Mouse (Mus musculus): ENCODE results near the gene Arf5. TPM values are rescaled to one million over a fixed set of nuclear protein-coding genes. Genes with fewer than 3 reads are reported as not detected.
A peak's percentile ranks its signal among the peaks of the same experiment; 100 is the strongest.

Gene Arf5
- polyA plus RNA-seq, 1 experiment from 2014 or later = 276 TPM

DNA sequence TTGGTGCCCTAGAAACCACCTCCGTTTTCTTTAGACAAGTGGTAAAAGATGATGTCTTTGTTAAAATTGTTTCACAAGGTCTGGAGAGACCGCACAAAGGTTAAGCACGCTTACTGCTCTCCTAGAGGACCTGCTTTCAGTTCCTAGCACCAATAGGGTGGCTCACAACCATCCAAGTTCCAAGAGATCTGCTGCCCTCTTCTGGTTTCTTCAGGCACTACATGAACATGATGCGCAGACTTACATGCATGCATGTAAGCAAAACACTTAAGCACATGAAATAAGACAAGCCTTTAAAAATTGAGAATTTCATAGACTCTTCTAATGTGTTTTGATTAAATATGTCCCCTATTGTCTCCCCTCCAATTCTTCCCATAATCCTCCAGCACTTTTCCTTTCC lies 23.6 kb upstream of the Arf5 start:
- Histone ChIP-seq H3K9ac (ENCODE audit: low read length) (no peak overlapping the region), H3K27me3 (replicated peaks; ENCODE audit: control insufficient read depth, insufficient read depth, low read length) (peaks cover 35% of the 10 kb centered on the region), H3K4me2 (ENCODE audit: low read length) (no peak overlapping the region), H3K36me3 (ENCODE audit: control insufficient read depth, insufficient read depth, low read length) (no peaks in the 10 kb centered on the region), H3K4me3 (ENCODE audit: low read depth, low read length) (no peak overlapping the region), H3K27ac (ENCODE audit: low read depth) (no peak overlapping the region), H3K9me3 (ENCODE audit: control insufficient read depth, low read length) (peaks cover 7% of the 10 kb centered on the region; the same call in 1 of the 2 replicates), H3K4me1 (replicated peaks; ENCODE audit: control insufficient read depth, insufficient read depth, low read length) (no peaks in the 10 kb centered on the region)
- ATAC-seq (replicated peaks; ENCODE audit: low FRiP score, low TSS enrichment, low read depth) (no peak), DNase-seq (ENCODE audit: low spot score) (no peak)
- WGBS = 88% methylated on average over 4 of the region's 4 CpGs

GRCm38 (mm10) chr6:28410053-28410452 lies 13.3 kb upstream of the Arf5 start:
- Histone ChIP-seq H3K4me1 (replicated peaks; ENCODE audit: control insufficient read depth, insufficient read depth, low read length) (no peaks in the 10 kb centered on the region), H3K27me3 (replicated peaks; ENCODE audit: control insufficient read depth, insufficient read depth, low read length) (no peaks in the 10 kb centered on the region), H3K36me3 (ENCODE audit: control insufficient read depth, insufficient read depth, low read length) (peaks cover 3% of the 10 kb centered on the region; the same call in 1 of the 2 replicates), H3K4me3 (ENCODE audit: low read depth, low read length) (no peak overlapping the region), H3K4me2 (ENCODE audit: low read length) (no peak overlapping the region), H3K27ac (ENCODE audit: low read depth) (no peak overlapping the region), H3K9me3 (ENCODE audit: control insufficient read depth, low read length) (no peaks in the 10 kb centered on the region), H3K9ac (ENCODE audit: low read length) (no peak overlapping the region)
- no peak for ATAC-seq (replicated peaks; ENCODE audit: low FRiP score, low TSS enrichment, low read depth)
- DNase-seq (ENCODE audit: low spot score) = no peak
- WGBS = 76% methylated on average over 9 of the region's 9 CpGs

DNA sequence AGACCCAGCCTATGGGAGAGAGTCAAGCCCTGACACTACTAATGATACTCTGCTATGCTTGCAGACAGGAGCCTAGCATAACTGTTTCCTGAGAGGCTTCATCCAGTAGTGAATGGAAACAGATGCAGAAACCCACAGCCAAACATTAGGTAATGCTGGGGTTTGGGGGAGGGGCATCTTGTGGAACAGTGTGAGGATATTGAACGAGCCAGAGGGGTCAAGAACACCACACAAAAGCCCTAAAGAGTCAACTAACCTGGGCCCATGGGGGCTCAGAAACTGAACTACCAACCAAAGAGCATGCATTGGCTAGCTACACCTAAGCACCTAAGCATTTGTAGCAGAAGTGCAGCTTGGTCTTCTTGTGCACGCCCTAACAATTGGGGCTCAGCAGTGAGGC lies 12.1 kb upstream of the Arf5 start:
- H3K4me1 ChIP-seq (replicated peaks; ENCODE audit: control insufficient read depth, insufficient read depth, low read length) = no peaks in the 10 kb centered on the region
- H3K9ac ChIP-seq (ENCODE audit: low read length) = no peak overlapping the region
- WGBS = 73% methylated on average over 2 of the region's 2 CpGs
- no peak for ATAC-seq (replicated peaks; ENCODE audit: low FRiP score, low TSS enrichment, low read depth)
- H3K27me3 ChIP-seq (replicated peaks; ENCODE audit: control insufficient read depth, insufficient read depth, low read length) = no peaks in the 10 kb centered on the region
- DNase-seq (ENCODE audit: low spot score) = no peak
- peaks cover 11% of the 10 kb centered on the region for H3K36me3 ChIP-seq (ENCODE audit: control insufficient read depth, insufficient read depth, low read length)
- H3K9me3 ChIP-seq (ENCODE audit: control insufficient read depth, low read length) = no peaks in the 10 kb centered on the region
- H3K4me2 ChIP-seq (ENCODE audit: low read length) = no peak overlapping the region
- no peak overlapping the region for H3K4me3 ChIP-seq (ENCODE audit: low read depth, low read length)
- no peak overlapping the region for H3K27ac ChIP-seq (ENCODE audit: low read depth)

- 79% methylated on average over 4 of the region's 4 CpGs for WGBS
- ATAC-seq (replicated peaks; ENCODE audit: low FRiP score, low TSS enrichment, low read depth) = no peak
- H3K9me3 ChIP-seq (ENCODE audit: control insufficient read depth, low read length) = no peaks in the 10 kb centered on the region
These were observed 6.4 kb upstream of the Arf5 start for GRCm38 (mm10) chr6:28416981-28417380.

GRCm38 (mm10) chr6:28418449-28418848 lies 4.9 kb upstream of the Arf5 start:
- Histone ChIP-seq H3K4me2 (ENCODE audit: low read length) (no peak overlapping the region), H3K36me3 (ENCODE audit: control insufficient read depth, insufficient read depth, low read length) (peaks cover 34% of the 10 kb centered on the region), H3K9me3 (ENCODE audit: control insufficient read depth, low read length) (no peaks in the 10 kb centered on the region), H3K27me3 (replicated peaks; ENCODE audit: control insufficient read depth, insufficient read depth, low read length) (no peaks in the 10 kb centered on the region), H3K4me1 (replicated peaks; ENCODE audit: control insufficient read depth, insufficient read depth, low read length) (peaks cover 20% of the 10 kb centered on the region), H3K4me3 (ENCODE audit: low read depth, low read length) (no peak overlapping the region), H3K9ac (ENCODE audit: low read length) (no peak overlapping the region), H3K27ac (ENCODE audit: low read depth) (no peak overlapping the region)
- 93% methylated on average over 14 of the region's 14 CpGs for WGBS
- DNase-seq (ENCODE audit: low spot score) (no peak), ATAC-seq (replicated peaks; ENCODE audit: low FRiP score, low TSS enrichment, low read depth) (no peak)

More at GRCm38 (mm10) chr6:28416981-28417380, 6.4 kb upstream of the Arf5 start:
- no peak for DNase-seq (ENCODE audit: low spot score)
- no peak overlapping the region for H3K4me2 ChIP-seq (ENCODE audit: low read length)
- no peaks in the 10 kb centered on the region for H3K27me3 ChIP-seq (replicated peaks; ENCODE audit: control insufficient read depth, insufficient read depth, low read length)
- H3K36me3 ChIP-seq (ENCODE audit: control insufficient read depth, insufficient read depth, low read length) = peaks cover 34% of the 10 kb centered on the region
- no peak overlapping the region for H3K9ac ChIP-seq (ENCODE audit: low read length)
- H3K27ac ChIP-seq (ENCODE audit: low read depth) = no peak overlapping the region
- peaks cover 18% of the 10 kb centered on the region for H3K4me1 ChIP-seq (replicated peaks; ENCODE audit: control insufficient read depth, insufficient read depth, low read length)
- no peak overlapping the region for H3K4me3 ChIP-seq (ENCODE audit: low read depth, low read length)

DNA sequence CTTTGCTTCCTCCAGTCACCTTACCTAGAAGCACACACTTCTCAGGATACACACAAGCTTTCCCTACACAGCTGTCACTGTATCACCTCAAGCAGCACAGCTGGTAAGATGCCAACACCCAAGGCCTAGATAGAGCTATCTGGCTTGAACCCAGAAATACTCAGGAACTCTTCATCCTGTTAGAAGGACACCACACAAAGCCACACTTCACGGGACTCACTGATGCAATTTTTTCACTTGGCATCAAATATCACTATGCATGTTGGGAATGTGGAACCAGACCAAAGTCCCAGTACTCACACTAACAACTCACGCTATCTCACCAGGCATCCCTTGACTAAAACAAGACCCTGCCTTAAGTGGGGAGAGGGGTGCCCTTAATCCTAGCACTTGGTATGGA lies 3.7 kb upstream of the Arf5 start:
- no peaks in the 10 kb centered on the region for H3K9me3 ChIP-seq (ENCODE audit: control insufficient read depth, low read length)
- no peaks in the 10 kb centered on the region for H3K27me3 ChIP-seq (replicated peaks; ENCODE audit: control insufficient read depth, insufficient read depth, low read length)
- peak overlapping the region; percentile 73; the same call in 1 of the 2 replicates for H3K4me2 ChIP-seq (ENCODE audit: low read length)
- DNase-seq (ENCODE audit: low spot score) (no peak), ATAC-seq (replicated peaks; ENCODE audit: low FRiP score, low TSS enrichment, low read depth) (no peak)
- no peak overlapping the region for H3K27ac ChIP-seq (ENCODE audit: low read depth)
- no peak overlapping the region for H3K4me3 ChIP-seq (ENCODE audit: low read depth, low read length)
- peaks cover 34% of the 10 kb centered on the region for H3K36me3 ChIP-seq (ENCODE audit: control insufficient read depth, insufficient read depth, low read length)
- WGBS = 84% methylated on average over 2 of the region's 2 CpGs
- H3K9ac ChIP-seq (ENCODE audit: low read length) = 0 out of 2 replicates have a peak overlapping the region, but pooled peaks have one; percentile 3
- peaks cover 26% of the 10 kb centered on the region for H3K4me1 ChIP-seq (replicated peaks; ENCODE audit: control insufficient read depth, insufficient read depth, low read length)

DNA sequence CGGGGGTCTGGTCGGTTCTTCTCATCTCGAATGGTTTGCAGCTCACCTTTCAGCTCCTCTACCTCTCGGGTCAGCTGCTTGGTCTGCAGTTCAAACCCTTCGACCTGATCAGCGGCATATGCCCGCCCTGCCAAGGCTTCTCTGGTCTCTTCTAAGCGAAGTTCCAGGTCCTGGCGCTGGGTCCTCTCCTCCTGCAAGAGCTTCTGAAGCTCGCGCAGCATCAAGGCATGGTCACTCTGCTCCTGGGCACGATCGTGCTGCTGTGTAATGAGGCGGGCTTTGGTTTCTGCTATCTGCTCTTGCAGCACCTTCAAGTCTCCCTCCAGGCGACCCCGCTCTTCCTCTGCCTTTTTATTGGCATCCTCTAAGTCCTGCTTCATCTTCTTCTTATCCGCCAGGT lies 3.0 kb upstream of the Arf5 start:
- 78% methylated on average over 17 of the region's 17 CpGs for WGBS

DNA sequence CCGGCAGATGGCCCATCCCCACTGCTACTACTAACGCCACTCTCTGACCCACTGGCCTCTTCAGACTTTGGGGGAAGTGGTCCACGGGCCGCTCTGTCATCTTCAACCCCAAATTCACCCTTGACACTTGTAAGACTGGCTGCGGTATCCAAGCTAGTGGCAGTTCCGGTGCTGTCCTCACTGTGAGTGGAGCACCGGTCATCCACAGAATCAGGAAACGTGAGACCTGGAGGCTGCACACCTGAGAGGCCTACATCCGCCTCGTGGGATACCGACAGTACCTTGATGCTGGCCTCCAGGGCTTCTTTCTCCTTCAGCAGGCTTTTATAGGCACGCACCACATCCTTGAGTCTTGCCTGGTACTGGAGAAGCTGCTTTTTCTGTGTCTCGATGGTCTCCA lies 2.5 kb upstream of the Arf5 start:
- peak overlapping the region; percentile 60; the same call in 1 of the 2 replicates for H3K27ac ChIP-seq (ENCODE audit: low read depth)
- H3K36me3 ChIP-seq (ENCODE audit: control insufficient read depth, insufficient read depth, low read length) = peaks cover 33% of the 10 kb centered on the region
- 20% methylated on average over 13 of the region's 13 CpGs for WGBS
- DNase-seq (ENCODE audit: low spot score) = peak; percentile 54
- peak overlapping the region; percentile 73 for H3K4me2 ChIP-seq (ENCODE audit: low read length)
- peak overlapping the region; percentile 68 for H3K9ac ChIP-seq (ENCODE audit: low read length)
- ATAC-seq (replicated peaks; ENCODE audit: low FRiP score, low TSS enrichment, low read depth) = no peak
- H3K9me3 ChIP-seq (ENCODE audit: control insufficient read depth, low read length) = no peaks in the 10 kb centered on the region
- H3K27me3 ChIP-seq (replicated peaks; ENCODE audit: control insufficient read depth, insufficient read depth, low read length) = no peaks in the 10 kb centered on the region
- H3K4me3 ChIP-seq (ENCODE audit: low read depth, low read length) = peak overlapping the region; percentile 74
- H3K4me1 ChIP-seq (replicated peaks; ENCODE audit: control insufficient read depth, insufficient read depth, low read length) = peaks cover 30% of the 10 kb centered on the region

More for the DNA sequence above, 3.0 kb upstream of the Arf5 start:
- Histone ChIP-seq H3K4me2 (ENCODE audit: low read length) (peak overlapping the region; percentile 73), H3K4me1 (replicated peaks; ENCODE audit: control insufficient read depth, insufficient read depth, low read length) (peaks cover 30% of the 10 kb centered on the region), H3K27me3 (replicated peaks; ENCODE audit: control insufficient read depth, insufficient read depth, low read length) (no peaks in the 10 kb centered on the region), H3K9ac (ENCODE audit: low read length) (no peak overlapping the region; the same call in 1 of the 2 replicates), H3K27ac (ENCODE audit: low read depth) (no peak overlapping the region), H3K9me3 (ENCODE audit: control insufficient read depth, low read length) (no peaks in the 10 kb centered on the region), H3K4me3 (ENCODE audit: low read depth, low read length) (peak overlapping the region; percentile 74), H3K36me3 (ENCODE audit: control insufficient read depth, insufficient read depth, low read length) (peaks cover 33% of the 10 kb centered on the region)
- DNase-seq (ENCODE audit: low spot score) = no peak
- ATAC-seq (replicated peaks; ENCODE audit: low FRiP score, low TSS enrichment, low read depth) = no peak

GRCm38 (mm10) chr6:28421469-28422000 lies 1.8 kb upstream of the Arf5 start:
- Histone ChIP-seq H3K4me1 (replicated peaks; ENCODE audit: control insufficient read depth, insufficient read depth, low read length) (peaks cover 30% of the 10 kb centered on the region), H3K9ac (ENCODE audit: low read length) (peak overlapping the region; percentile 68), H3K4me3 (ENCODE audit: low read depth, low read length) (peak overlapping the region; percentile 74), H3K36me3 (ENCODE audit: control insufficient read depth, insufficient read depth, low read length) (peaks cover 38% of the 10 kb centered on the region), H3K27ac (ENCODE audit: low read depth) (peak overlapping the region; percentile 60), H3K4me2 (ENCODE audit: low read length) (peak overlapping the region; percentile 73), H3K27me3 (replicated peaks; ENCODE audit: control insufficient read depth, insufficient read depth, low read length) (no peaks in the 10 kb centered on the region), H3K9me3 (ENCODE audit: control insufficient read depth, low read length) (no peaks in the 10 kb centered on the region)
- peak; percentile 90 for ATAC-seq (replicated peaks; ENCODE audit: low FRiP score, low TSS enrichment, low read depth)
- peak; percentile 99 for DNase-seq (ENCODE audit: low spot score)
- WGBS = under 1% methylated on average over 27 of the region's 27 CpGs

Data from intestine, embryonic 14.5 days (tissue).